ENCODE assay signal across 8 mouse cellular contexts in the genomic region with DNA sequence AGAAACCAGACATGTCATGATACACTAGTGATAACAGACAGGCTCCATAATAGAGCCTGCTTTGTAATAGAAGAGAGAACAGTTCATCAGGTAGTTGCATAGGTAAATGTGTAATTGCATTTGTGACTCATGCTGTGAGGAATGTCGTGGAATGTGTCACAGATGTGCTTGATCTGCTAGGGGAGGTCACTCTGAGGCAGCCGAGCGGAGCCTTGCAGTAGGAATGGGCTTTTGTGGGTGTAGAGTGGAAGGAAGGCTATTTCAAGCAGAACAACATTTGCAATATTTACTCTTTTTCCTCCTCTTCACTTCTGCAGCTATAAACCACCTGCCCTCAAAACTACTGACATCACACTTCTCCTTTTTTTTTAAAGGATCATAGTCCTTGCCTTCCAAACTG.
"Had no signal": no experiment of that assay in that cellular context is flagged by ENCODE, and none has a peak within 500 bp of the region (broad histone marks: within the 10 kb centered on the region; RNA-seq: fewer than 3 reads in every experiment).

No protein-coding gene starts in this region.

- H3K27me3 ChIP-seq: intestine, embryonic 15.5 days; lung, embryonic 15.5 days had no signal

- H3K4me2 ChIP-seq: intestine, embryonic 15.5 days; liver, embryonic 12.5 days; lung, embryonic 15.5 days; midbrain, embryonic 13.5 days had no signal

- H3K9ac ChIP-seq: intestine, embryonic 15.5 days; liver, embryonic 12.5 days; lung, embryonic 15.5 days; midbrain, embryonic 13.5 days had no signal

- ATAC-seq: intestine, embryonic 15.5 days; liver, embryonic 12.5 days; midbrain, embryonic 13.5 days had no signal

- DNase-seq: right cerebral cortex, postnatal 14 days; thymus, postnatal 36 days had no signal

- H3K36me3 ChIP-seq: intestine, embryonic 15.5 days; limb, embryonic 10.5 days; liver, embryonic 12.5 days; lung, embryonic 15.5 days; midbrain, embryonic 13.5 days had no signal

- H3K9me3 ChIP-seq: intestine, embryonic 15.5 days; limb, embryonic 10.5 days; liver, embryonic 12.5 days; lung, embryonic 15.5 days; midbrain, embryonic 13.5 days had no signal

- H3K27ac ChIP-seq: intestine, embryonic 15.5 days; left cerebral cortex, adult 2 months; limb, embryonic 10.5 days; liver, embryonic 12.5 days; lung, embryonic 15.5 days; midbrain, embryonic 13.5 days had no signal

- H3K4me3 ChIP-seq: intestine, embryonic 15.5 days; left cerebral cortex, adult 2 months; limb, embryonic 10.5 days; liver, embryonic 12.5 days; lung, embryonic 15.5 days; midbrain, embryonic 13.5 days had no signal

- H3K4me1 ChIP-seq: intestine, embryonic 15.5 days had no signal
